Mouse (Mus musculus): ENCODE data around the gene Milr1.
"Not testable (repeated sequence)": the region's sequence is repeated elsewhere in the genome, so short reads cannot be mapped to it uniquely, and the experiment has no call there.

Gene Milr1

DNA sequence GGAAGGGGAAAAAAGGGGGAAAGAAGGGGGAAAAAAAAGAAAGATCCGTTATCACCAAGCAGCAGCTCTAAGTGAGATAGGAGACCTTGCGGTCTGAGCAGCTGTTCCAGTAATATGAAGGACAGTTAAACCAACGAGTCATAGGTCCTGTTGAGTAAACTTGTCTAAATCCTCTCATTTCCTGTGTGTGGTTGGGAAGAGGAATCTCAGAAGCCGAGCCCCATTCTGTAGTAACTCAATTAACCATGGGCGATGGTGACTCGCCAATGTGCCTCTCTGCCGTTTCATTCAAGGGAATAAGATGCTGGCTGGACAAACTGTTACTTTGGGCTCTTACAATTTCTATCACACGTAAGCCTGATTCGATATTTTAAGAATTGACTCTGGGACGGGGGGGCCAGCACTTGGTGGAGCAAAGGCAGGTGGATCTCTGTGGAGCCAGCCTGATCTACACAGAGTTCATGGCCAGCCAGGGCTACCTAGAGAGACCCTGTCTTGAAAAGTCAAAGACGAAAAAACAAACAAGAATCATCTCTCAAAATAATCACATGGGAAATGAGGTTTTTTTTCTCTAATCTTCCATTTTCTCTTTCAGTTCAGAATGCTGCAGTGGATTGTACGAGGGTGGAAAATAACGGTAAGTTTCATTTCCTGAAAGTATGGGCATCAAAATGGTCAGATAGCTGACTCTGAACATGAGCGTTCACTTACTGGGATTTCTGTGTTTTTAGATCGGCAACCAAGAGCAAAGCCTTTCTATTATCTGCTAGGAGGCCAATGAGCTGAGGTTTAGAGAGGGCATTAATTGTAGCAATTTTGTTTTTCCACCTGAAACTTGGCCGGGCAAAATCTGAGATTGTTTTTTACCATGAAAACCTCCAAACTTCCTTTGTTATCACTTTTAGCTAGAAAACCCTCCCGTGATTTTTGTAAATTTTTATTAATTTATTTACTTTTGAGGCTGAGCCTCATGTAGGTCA is at the start of gene Milr1:
TSS of gene Milr1 (plus strand) at position 188 of the 980 bp plus-strand sequence.
- DNase-seq = no peak

DNA sequence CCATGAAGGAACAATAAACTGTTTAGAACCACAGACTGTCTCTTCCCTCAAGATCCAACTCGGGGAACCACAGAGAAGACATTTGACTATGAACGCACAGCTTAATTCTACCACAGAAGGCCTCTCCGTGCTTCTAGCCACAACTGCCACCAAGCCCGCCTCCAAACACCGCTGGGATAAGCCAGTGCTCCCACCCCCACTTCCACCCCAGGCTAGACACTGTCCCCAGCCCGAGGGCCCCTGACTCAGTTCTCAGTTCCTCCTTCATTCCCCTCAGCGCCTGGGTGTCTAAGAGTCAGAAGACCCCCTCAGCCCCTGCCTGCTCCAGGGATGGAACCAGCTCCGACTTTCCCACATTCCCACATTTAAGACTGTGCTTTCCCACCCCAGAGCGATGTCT is 49.4 kb upstream of the Milr1 start:
- no peak for DNase-seq

DNA sequence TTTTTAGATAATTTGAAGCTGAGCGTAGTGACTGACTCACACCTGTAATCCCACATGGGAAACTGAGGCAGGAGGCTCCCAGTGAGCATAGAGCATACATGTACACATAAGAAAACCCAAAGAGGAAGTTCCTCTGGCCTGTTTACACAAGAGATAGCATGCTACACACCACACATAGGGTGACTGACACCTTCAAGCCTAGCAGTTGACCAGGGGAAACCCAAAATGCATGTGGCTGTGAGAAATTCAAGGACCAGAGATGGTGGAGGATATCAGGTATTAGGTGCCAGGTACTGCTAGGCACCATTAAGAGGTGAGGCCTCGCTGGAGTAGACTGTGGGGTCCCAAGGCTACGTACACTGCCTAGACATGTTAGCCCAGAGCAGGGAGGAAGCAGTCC is 48.4 kb upstream of the Milr1 start:
- no peak for DNase-seq

DNA sequence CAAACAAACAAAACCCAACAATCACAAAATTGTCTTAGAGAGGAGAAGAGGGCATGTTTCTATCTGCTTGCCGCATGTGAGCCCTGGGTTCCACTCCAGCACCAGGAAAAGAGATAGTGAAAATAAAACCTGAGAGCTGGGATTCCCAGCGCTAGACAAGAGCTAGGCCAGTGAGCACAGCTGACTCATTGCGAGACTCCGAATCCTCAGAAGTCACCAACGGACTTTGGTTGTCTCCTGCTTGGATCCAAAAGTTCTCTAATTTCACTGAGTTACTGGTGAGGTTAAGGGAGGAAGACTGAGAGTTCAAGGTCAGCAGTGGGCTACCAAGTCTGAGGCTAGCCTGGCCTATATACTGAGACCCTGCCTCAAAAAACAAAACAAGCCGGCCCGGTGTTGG is 47.1 kb upstream of the Milr1 start:
- no peak for DNase-seq

DNA sequence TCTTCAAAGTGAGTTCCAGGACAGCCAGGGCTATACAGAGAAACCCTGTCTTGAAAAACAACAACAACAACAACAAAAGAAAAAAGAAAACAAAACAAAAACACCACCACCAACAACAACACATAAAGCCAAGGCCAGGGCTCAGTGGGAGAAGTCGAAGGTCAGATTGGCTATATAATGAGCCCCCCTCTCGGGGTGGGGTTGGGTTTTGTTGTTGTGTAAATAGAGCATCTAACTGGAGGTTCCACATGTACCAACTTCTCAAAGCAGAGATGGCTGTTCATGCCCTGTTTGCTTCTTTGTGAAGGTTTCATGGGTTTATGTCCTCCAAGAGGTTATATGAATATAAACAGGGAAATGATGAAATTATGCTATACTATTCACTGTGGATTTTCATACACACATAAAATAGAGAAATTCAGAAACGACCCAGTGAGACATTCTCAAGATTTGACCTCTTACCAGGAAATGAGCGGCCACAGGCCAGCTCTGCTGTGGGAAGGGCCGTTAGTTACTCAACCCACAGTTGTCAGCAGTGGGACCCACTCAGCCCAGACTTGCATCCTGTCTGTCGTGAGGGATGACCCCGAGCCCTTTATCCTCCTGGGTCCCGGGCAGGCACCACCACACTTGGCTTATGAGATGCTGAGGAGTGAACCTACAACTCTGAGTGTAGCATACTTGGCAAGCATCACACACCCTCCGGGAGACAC is 46.5 kb upstream of the Milr1 start:
- DNase-seq = no peak

DNA sequence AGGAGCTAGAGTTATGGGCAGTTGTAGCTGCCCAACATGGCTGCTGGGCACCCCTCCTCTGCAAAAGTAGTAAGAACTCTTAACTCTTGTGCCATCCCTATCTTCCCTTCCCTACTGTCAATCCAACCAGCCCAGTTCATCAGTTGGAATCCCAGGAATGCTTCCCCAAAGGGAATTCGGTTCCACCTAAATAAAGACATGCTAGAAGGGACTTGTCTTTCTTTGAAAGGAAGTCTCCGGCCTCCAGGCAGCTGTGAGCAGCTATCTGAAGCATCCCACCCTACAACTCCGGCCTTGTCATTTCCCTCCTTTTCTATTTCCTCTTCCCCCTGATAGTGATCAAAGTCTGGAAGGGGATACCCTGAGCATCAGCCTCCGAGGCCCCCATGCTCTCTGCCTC is 44.8 kb upstream of the Milr1 start:
- no peak for DNase-seq

DNA sequence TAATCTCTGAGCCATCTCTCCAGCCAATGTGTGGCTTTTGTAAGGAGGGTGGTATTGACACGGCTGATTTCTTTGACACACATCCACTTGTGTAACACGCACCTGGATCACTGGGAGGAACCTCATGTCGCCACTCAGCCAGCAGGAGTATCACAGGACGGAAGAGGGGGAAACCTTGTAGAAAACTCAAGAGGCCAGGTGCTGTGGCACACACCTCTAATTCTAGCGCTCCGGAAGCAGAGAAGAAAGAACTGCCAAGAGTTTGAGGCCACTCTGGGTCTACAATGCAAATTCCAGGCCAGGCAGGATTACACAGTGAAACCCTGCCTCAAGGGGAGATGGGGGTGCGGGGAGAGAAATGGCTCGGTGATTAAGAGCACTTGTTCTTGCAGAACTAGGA is 43.9 kb upstream of the Milr1 start:
- no peak for DNase-seq

DNA sequence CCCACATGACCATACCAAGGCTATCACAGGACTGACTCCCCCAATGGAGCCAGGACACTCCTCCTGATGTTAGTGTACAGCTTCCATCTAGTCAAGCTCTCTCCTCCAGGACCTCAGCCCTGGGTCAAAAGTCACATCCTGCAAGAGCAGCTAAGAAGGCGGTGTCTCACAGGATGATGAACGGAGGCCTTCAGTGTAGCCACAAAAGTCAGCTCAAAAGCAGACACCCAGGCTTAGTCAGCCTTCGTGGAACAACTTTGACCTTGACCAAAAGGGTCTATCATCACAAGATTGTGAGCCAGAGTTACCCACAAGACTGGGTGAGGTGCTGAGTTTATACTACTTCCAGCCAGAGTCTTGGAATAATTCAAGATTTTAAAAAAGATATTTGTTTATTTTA is 43.2 kb upstream of the Milr1 start:
- DNase-seq = no peak

DNA sequence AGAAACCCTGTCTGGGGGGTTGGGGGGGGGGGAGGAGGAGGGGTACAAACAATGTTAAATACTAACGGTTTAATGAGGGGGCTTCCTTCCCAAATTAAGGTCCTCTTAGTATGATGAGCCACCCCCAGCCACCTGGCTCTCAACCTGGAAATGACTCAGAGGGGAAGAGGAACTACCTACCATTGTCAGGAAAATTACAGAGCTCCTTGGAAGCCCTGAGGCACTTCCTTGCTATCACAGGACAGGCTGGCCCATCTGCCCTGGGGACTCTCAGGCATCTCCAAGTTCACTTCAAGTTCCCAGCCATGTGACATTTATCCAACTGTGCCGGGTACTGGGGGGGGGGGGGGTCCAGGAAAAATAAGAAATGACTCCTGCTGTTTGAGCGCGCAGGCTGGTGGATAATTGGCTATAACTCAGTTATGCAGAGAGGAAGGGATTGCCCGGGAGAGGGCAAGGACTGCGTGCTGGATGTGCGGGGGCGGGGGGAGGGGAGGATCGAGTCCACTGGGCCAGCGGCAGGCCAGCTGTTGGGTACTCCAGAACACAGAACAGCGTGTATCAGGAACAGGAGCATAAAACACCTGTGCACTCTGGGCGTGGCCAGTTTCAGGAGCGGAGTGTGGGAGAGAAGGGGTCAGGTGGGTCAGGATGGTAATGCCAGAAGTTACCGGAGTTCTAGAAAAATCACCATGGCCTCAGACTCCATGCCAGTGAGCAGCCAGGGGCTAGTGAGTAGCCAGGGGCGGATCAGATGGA is 41.6 kb upstream of the Milr1 start:
- no peak for DNase-seq

DNA sequence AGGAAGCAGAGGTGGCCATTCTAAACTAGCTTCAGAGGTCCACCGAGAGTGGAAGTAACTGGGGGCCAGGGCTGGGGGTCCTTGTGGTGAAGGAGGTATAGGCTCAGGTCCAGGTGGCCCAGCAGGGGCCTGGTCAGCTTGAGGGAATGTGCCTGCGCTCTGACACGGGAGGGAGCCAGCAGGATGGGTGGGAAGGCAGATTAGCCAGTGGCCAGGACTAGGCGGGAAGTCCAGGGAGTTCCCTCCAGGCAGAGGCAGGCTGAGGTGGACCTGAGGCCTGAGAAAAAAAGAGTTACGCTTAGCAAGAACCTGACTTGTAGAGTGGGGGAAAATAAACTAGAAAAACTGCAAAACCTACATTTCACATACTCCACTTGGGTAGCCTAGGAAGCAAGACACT is 40.2 kb upstream of the Milr1 start:
- DNase-seq = no peak

DNA sequence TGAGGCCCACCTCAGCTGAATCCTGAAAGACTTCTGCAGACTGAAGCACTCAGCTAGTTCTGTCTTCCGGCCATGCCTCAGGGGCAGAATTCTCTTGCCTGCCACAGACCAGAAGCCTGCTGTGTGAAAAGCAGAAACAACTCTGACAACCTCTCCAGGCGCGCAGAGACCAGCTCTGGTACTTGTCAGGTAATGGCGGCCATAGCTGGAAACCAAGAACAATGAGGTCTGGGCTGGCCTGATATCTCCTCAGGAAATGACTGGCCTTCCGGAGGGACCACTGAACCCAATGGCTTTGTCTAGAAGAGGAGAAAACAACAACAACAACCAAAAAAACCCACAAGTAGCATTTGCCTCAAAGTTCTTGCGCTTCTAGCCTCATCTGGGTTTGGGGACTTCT is 36.0 kb upstream of the Milr1 start:
- DNase-seq = no peak

DNA sequence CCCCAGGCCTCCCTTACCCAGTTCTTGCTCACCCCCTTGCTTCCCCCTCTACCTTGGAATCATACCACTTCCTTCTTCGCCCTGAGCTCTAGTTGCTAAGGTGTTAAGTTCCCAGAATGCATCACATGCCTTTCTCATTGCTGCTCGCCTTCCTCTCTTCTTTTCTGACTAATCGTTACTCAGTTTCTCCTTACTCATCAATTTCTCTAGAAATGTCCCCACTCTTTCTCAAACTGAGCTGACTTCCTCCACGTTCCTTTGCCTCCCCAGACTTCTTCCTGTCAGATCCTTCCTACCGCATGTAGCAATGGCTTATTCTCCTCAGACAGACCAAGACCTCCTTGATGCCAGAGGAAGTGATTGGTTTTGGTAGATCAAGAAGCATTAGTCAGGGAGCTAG is 34.5 kb upstream of the Milr1 start:
- no peak for DNase-seq

DNA sequence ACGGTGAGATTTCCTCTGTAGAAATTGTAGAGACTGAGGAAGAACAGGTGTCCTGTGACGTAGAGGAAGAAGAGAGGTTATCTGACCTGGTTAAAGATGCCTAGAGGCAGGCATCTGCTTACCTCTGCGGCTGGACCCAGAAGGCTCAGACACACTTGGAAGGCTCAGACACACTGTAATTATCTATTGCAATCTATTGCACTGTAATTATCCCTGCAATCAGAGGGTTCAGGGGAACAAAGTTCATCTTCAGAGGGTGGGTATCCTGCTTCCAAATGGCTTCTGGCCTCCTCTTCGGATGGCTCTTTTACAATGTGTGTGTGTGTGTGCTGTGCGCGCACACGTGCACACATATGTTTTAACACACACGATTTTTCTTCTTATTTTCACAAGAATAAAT is 30.6 kb upstream of the Milr1 start:
- no peak for DNase-seq

DNA sequence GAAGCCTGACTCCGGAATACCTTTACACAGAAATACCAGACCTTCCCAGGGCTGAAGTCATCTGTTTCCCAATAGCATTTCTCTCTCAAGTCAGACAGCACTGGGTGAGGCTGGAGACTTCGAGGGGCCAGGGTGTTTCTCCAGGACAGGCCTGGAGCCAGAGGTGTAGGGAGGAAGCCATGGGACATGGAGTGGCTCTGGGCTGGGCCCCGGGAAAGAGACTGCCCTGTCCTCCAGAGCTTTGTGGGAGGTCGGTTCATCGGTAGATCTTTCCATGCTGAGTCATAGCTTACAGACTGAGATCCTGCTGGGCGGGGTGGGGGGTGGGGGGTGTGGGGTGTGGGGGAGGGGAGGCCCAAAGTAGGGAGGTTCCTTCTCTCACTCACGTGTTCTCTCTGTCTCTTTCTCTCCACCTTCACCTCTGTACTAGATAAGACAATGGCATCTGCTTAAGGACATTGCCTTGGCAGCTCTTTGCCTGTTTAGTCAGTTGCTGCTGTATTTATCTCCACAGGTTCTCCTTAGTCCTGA is 28.1 kb upstream of the Milr1 start:
- DNase-seq = no peak

DNA sequence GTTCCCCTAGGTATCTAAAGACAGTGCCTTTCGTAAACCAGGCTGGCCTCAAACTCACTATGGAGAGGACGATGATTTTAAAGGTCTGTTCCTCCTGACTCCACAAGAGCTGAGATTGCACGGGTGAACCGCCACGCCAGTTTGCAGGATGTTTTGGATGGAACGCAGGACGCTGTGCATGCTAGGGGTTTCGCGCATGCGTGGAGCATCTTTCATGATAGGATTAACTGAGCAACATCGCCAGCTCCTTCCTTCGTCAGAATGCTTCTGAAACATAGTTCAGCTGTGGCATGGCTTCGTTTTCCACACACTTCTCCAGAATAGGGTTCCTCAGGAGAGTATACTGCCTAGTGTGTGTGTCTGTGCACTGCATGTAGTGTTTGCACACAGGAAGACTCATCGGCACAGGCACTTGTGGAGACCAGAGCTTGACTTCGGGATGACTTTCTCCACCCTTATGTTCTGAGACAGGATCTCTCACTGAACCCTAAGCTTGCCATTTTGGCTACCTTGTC is 27.4 kb upstream of the Milr1 start:
- peak; percentile 16 for DNase-seq

DNA sequence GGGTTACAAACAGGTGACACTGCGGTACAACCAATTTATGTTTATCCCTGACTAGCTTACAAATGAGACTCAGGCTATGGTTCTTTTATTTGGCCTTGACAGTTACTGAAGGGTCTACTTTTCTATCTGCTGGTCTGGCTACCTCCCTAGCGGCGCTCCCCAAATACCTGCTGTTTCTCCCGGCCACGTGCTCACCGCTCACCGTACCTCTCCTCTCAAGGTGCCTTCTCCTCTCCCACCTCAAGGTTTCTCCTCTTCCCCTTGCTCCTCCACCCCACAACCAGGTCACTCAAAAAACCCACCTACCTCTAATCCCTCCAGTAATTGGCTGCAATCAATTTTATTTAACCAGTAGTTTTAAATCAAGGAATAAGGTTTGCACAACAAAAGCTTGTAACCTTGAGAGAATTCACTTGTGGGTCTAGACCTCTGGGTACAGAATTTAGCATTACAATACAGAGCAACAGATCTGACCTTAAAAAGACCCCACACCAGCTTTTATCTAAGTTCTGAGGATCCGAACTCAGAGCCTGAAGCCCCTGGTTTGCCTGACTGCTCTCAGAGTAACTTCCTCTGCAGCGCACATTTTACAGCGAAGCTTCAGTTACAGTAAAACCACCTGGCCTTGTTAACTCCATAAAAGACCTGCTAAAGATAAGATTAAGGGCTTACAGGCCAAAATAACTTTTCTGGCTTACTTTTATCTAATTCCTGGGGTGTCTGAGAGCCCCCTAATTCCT is 26.7 kb upstream of the Milr1 start:
- DNase-seq = no peak

DNA sequence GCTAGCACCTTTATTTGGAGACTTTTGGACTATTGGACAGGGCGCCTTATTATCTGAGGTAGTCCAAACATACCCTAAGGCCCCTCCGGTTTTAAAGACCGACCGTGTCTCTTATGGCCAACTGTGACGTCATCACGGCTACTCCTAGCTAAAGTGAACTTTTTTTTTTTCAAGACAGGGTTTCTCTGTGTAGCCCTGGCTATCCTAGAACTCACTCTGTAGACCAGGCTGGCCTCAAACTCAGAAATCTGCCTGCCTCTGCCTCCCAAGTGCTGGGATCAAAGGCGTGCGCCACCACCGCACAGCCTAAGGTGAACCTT is 26.1 kb upstream of the Milr1 start:
- DNase-seq = not testable (repeated sequence)

DNA sequence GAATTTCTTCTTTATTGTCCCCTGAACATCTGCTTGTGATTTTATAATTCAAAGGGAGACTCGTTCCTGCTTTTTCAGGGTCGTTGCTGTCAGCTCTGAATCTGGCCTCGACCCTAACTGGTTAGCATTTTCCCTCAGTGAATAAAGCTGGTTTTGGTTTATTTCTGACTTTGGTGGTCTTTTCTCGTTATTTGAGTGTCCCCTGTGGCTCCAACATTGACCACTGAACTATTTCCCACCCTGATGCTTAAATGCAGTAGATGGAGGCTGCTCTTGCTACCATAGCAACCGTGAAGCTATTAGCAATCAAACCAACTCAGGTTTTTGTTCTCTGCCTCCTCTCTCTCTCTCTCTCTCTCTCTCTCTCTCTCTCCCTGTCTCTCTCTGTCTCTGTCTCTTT is 23.1 kb upstream of the Milr1 start:
- DNase-seq = no peak

DNA sequence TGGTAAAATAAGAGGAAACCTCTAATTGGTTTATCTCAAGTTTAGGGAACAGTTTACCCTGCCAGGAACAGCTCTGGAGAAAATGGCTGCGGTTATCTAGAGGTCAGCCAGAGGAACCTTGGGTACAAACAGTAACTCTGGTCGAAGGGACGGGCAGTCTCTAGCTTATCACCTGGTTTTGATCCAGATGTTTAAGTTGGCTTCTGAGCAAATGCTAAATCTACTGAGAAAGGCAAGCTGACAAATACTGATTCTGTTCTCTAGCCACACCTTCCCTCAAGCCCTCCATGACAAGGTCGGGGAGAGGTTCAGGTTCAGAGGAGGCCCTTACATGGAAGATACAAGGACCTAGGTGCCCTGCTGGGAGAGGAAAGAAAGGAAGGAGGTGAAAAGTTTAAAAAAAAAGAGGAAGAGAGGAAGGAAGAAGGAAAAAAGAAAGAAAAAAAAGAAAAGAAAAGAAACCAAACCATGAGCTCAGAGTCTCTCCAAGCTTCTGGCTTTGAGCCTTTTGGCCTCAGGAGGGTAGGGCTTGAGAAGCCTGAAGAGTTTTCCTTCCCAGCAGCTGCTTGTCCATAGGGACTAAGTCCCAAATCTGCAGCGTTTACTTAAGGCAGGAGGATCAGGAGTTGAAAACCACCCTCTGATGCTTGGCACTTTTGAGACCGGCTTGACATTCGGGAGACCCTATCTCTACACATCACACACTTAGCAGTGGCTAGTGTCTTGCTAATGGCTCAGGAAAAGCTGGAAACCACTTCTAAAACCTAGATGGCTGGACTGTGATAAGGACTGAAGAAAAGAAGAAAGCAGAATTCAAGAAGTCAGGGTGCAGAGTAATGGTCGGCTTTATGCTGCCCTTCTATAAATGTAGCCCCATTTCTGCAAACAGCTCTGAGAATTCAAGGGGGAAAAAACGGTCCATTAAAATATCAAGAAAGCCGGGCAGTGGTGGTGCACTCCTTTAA is 22.3 kb upstream of the Milr1 start:
- no peak for DNase-seq

DNA sequence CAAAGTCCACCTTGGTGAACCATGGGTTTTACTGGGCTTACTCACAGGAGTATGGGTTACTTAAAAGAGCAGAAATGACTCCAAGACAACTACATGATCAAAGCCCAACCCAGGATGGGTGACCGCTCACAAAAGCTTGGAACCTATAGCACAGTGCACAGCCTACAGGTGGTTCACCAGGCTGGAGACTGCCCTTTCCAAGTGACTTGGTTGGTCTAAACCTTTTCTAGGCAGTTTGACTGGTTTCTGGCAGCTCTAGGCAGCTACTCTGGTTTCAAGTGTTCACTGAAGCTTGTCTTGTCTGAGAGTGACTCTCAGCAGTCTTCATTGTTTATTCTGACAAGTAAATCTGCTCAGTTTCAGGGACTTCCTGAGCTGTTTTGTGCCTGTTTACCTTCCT is 21.4 kb upstream of the Milr1 start:
- DNase-seq = no peak

DNA sequence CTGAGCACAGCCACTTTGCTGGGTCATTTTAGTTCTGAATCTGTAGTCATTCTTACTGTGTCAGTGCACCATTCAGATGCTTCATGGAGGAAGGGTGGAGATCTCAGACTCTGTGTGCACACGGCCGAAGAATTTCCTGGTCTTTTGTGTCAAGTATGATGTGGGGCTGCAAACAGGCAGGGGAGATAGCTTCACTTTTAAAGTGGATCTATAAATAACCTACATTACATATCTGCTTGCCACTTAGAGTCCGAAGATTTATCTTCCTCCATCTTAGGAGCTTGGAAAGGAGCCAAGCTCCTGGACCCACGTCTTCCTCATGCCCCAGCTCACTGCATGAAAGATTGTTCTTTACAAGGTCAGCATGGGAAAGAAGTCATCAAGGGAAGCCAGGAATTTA is 20.3 kb upstream of the Milr1 start:
- DNase-seq = no peak
